Mouse (Mus musculus): ENCODE results near the gene Smarcc2. TPM values are rescaled to one million over a fixed set of nuclear protein-coding genes. Genes with fewer than 3 reads are reported as not detected.

The Smarcc2 gene
- total RNA-seq, 2 experiments from 2014 or later, result 73.3 to 98.5 TPM

GRCm38 (mm10) chr10:128508260-128508659, 49.2 kb downstream of the Smarcc2 start:
- ATAC-seq (replicated peaks; ENCODE audit: low FRiP score, low TSS enrichment, poor library complexity, severe bottlenecking), result no peak

GRCm38 (mm10) chr10:128509203-128509602, 50.2 kb downstream of the Smarcc2 start:
- no peak for ATAC-seq (replicated peaks; ENCODE audit: low FRiP score, low TSS enrichment, poor library complexity, severe bottlenecking)

GRCm38 (mm10) chr10:128509831-128510230, 50.8 kb downstream of the Smarcc2 start:
- ATAC-seq (replicated peaks; ENCODE audit: low FRiP score, low TSS enrichment, poor library complexity, severe bottlenecking), result no peak

- 0 out of 2 replicates have a peak, but pooled peaks have one; percentile 36 for ATAC-seq (replicated peaks; ENCODE audit: low FRiP score, low TSS enrichment, poor library complexity, severe bottlenecking)
Measured at GRCm38 (mm10) chr10:128510301-128510700, 51.3 kb downstream of the Smarcc2 start.

GRCm38 (mm10) chr10:128511189-128511588, 52.1 kb downstream of the Smarcc2 start:
- ATAC-seq (replicated peaks; ENCODE audit: low FRiP score, low TSS enrichment, poor library complexity, severe bottlenecking), result 0 out of 2 replicates have a peak, but pooled peaks have one; percentile 51

- no peak for ATAC-seq (replicated peaks; ENCODE audit: low FRiP score, low TSS enrichment, poor library complexity, severe bottlenecking)
Measured at GRCm38 (mm10) chr10:128511761-128512160, 52.7 kb downstream of the Smarcc2 start.

GRCm38 (mm10) chr10:128515044-128515443, 56.0 kb downstream of the Smarcc2 start:
- no peak for ATAC-seq (replicated peaks; ENCODE audit: low FRiP score, low TSS enrichment, poor library complexity, severe bottlenecking)

- no peak for ATAC-seq (replicated peaks; ENCODE audit: low FRiP score, low TSS enrichment, poor library complexity, severe bottlenecking)
Measured at GRCm38 (mm10) chr10:128516029-128516428, 57.0 kb downstream of the Smarcc2 start.

- no peak for ATAC-seq (replicated peaks; ENCODE audit: low FRiP score, low TSS enrichment, poor library complexity, severe bottlenecking)
Measured at GRCm38 (mm10) chr10:128516677-128517076, 57.6 kb downstream of the Smarcc2 start.

DNA sequence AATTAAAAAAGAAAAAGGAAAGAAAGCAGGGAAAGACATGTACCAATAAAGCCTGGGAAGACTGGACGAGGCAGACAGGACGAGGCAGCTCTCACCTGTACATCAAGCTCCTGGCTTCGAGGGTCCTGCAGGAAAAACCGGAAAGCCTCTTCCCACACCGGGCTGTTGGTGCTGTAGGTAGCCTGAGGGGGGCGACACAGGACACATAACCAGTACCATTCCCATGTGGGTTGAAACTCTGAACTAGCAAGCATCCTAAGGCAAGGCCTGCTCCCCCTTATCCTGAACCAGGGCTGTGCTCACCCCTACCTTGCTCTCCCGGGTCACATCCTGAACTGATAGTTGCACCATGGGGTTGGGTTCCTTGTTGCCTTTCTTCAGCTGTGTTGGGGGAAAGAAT, 59.8 kb downstream of the Smarcc2 start:
- ATAC-seq (replicated peaks; ENCODE audit: low FRiP score, low TSS enrichment, poor library complexity, severe bottlenecking), result peak; percentile 33; the same call in 1 of the 2 replicates

DNA sequence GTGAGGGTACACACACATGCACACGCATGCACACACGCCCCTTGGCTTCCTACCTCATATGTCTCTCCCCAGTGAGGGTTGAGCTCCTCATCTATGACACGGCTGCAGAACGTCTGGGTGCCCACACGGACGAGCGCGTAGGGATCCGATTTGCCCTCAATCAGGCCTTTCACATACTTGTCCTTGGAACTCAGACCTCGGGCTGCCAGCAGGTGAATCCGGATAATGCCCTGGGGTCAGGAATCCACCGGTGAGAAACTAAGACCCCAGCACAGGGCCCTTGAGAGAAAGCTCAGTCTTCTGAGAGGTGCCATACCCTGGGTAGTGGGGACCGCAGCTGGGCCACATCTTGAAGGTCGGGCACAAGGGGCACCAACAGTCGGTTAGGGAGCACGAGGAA, 61.5 kb downstream of the Smarcc2 start:
- no peak for ATAC-seq (replicated peaks; ENCODE audit: low FRiP score, low TSS enrichment, poor library complexity, severe bottlenecking)

- ATAC-seq (replicated peaks; ENCODE audit: low FRiP score, low TSS enrichment, poor library complexity, severe bottlenecking), result no peak
Measured at GRCm38 (mm10) chr10:128522351-128522750, 63.3 kb downstream of the Smarcc2 start.

GRCm38 (mm10) chr10:128524111-128524731, 65.2 kb downstream of the Smarcc2 start:
- no peak; the same call in 1 of the 2 replicates for ATAC-seq (replicated peaks; ENCODE audit: low FRiP score, low TSS enrichment, poor library complexity, severe bottlenecking)

GRCm38 (mm10) chr10:128524732-128525662, 65.9 kb downstream of the Smarcc2 start:
- ATAC-seq (replicated peaks; ENCODE audit: low FRiP score, low TSS enrichment, poor library complexity, severe bottlenecking), result peak; percentile 53

- peak; percentile 90 for ATAC-seq (replicated peaks; ENCODE audit: low FRiP score, low TSS enrichment, poor library complexity, severe bottlenecking)
Measured at GRCm38 (mm10) chr10:128525671-128526308, 66.7 kb downstream of the Smarcc2 start, which contains the start of gene Esyt1. TSS of gene Esyt1 (minus strand) at chr10:128525871.

DNA sequence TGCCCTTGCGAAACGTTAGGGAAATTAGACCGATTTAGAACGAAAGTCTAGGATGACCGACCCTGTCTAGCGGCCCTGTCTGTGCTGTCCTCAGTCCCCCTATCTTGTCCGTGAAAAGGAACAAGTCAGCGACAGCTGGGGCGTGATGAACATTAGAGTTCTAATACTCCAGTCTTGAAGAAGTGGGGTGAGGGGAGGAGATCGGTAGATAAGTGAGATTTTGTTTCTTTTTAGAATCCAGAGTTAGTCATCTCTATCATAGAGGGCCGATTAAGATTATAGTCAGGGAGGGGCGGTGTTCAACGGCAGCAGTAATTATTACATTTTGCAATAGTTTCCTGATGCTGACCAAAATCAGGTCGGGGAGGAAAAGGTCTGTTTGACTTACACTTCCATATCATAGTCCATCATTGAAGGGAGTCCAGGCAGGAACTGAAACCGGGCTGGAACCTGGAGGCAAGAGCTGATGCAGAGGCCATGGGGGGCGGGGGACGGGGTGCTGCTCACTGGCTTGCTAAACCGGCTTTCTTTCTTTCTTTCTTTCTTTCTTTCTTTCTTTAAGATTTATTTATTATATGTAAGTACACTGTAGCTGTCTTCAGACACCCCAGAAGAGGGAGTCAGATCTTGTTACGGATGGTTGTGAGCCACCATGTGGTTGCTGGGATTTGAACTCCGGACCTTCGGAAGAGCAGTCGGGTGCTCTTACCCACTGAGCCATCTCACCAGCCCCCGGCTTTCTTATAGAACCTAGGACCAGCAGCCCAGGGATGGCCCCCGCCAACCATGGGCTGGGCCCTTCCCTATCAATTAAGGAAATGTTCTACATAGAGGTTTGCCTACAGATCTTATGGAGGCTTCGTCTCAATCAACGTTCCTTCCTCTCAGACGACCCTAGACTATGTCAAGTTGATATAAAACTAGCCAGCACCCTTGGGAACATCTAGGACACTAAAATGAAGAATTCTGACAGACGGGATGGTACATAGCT, 67.6 kb downstream of the Smarcc2 start:
- ATAC-seq (replicated peaks; ENCODE audit: low FRiP score, low TSS enrichment, poor library complexity, severe bottlenecking), result no peak

GRCm38 (mm10) chr10:128535206-128535605, 76.2 kb downstream of the Smarcc2 start:
- ATAC-seq (replicated peaks; ENCODE audit: low FRiP score, low TSS enrichment, poor library complexity, severe bottlenecking), result no peak

DNA sequence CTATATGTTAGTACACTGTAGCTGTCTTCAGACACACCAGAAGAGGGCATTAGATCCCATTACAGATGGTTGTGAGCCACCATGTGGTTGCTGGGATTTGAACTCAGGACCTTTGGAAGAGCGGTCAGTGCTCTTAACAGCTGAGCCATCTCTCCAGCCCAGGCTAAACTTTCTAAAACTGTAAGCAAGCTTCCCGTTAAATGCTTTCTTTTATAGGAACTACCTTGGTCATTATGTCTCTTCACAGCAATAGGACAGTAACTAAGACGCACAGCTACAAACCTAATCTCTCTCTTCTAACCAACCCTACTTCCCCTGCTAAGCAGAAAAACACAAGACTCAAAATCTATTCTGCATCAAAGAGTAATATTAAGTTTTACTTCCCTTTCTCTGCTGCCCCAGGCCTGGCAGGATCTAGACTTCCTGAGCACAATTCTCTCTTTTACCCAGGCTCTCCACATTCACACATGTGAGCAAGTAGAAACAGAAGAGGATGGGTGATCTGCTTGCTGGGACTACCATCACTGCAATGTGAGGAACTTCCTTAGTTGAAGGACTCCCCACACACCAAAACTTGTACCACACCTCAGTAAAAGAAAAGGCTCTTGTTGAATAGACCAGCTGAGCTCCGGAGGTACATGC, 76.7 kb downstream of the Smarcc2 start:
- ATAC-seq (replicated peaks; ENCODE audit: low FRiP score, low TSS enrichment, poor library complexity, severe bottlenecking), result peak; percentile 41
